24 mouse cellular contexts compared by ENCODE assay signal in the genomic region with DNA sequence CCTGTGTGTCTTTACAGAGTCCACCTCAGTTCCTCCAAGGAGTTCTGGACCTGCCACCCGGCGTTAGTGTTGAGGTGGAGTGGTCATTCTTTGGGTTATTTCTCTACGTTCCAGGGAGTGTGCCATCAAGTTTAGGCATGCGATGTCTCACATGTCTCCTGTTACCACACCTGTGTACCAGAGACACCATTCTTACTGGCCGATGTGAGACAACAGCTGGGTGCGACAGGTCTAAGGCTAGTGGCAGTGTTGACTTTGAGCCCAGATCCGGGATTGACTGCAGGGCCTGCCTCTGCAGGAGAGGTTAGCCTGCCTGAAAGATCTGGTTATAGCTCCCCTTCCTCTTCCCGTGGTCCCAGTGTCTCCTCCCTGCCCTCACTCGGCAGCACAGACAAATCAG. TPM values are rescaled to one million over a fixed set of nuclear protein-coding genes. Genes with fewer than 3 reads are reported as not detected.
DNase-seq lines count a peak whose midpoint lies in the region; ATAC-seq and TF ChIP-seq lines count a peak whose summit lies in the region.
"Had no signal": no experiment of that assay in that cellular context is flagged by ENCODE, and none has a peak within 500 bp of the region (broad histone marks: within the 10 kb centered on the region; RNA-seq: fewer than 3 reads in every experiment).

No protein-coding gene starts in this region.

- DNase-seq in forebrain, embryonic 10.5 days (ENCODE audit: extremely low spot score, low spot score), result no peak
- DNase-seq in kidney, adult 2 months, result no peak
- no peak for DNase-seq in midbrain, postnatal 0 days (ENCODE audit: low spot score)
- DNase-seq in left cerebral cortex, postnatal 14 days (ENCODE audit: low spot score in 2 of 2), result no peak
- DNase-seq: adrenal gland, postnatal 14 days; cerebellum, adult 8-10 months; left cerebral cortex, postnatal 4 days; lung, adult 18-20 months; lung, postnatal 10 days; midbrain, embryonic 14.5 days; retina, postnatal 1 day; right cerebral cortex, postnatal 25 days; spleen, adult 18-20 months; thymus, postnatal 36 days had no signal

- H3K36me3 ChIP-seq in forebrain, embryonic 10.5 days (replicated peaks), result peaks cover 37% of the 10 kb centered on the region
- H3K36me3 ChIP-seq in forebrain, embryonic 16.5 days (ENCODE audit: control insufficient read depth, insufficient read depth), result peaks cover 7% of the 10 kb centered on the region
- H3K36me3 ChIP-seq in kidney, adult 2 months (ENCODE audit: control insufficient read depth, insufficient read depth, low read length), result no peaks in the 10 kb centered on the region
- H3K36me3 ChIP-seq in kidney, embryonic 14.5 days (ENCODE audit: control insufficient read depth, insufficient read depth, low read length), result peaks cover 22% of the 10 kb centered on the region
- peaks cover 27% of the 10 kb centered on the region for H3K36me3 ChIP-seq in midbrain, embryonic 12.5 days
- H3K36me3 ChIP-seq in midbrain, postnatal 0 days (ENCODE audit: insufficient read depth, low read length), result peaks cover 19% of the 10 kb centered on the region

- TF ChIP-seq POLR2A in kidney, adult 2 months (IDR thresholded peaks at IDR 0.05; ENCODE audit: low read depth, low read length), result no peak

- no peak overlapping the region for H3K4me3 ChIP-seq in forebrain, embryonic 10.5 days
- no peak overlapping the region for H3K4me3 ChIP-seq in forebrain, embryonic 16.5 days (replicated peaks; ENCODE audit: low read length)
- H3K4me3 ChIP-seq in kidney, adult 2 months (ENCODE audit: insufficient read depth, low read depth, low read length), result no peak overlapping the region
- H3K4me3 ChIP-seq in kidney, embryonic 14.5 days (ENCODE audit: low read length), result no peak overlapping the region
- H3K4me3 ChIP-seq in midbrain, embryonic 12.5 days, result no peak overlapping the region
- no peak overlapping the region for H3K4me3 ChIP-seq in midbrain, postnatal 0 days (ENCODE audit: low read depth, low read length)
- H3K4me3 ChIP-seq: forebrain, embryonic 12.5 days; heart, embryonic 10.5 days; hindbrain, embryonic 13.5 days; neural tube, embryonic 13.5 days had no signal

- H3K27me3 ChIP-seq in forebrain, embryonic 10.5 days (ENCODE audit: poor library complexity, severe bottlenecking), result no peaks in the 10 kb centered on the region
- no peaks in the 10 kb centered on the region for H3K27me3 ChIP-seq in forebrain, embryonic 16.5 days (replicated peaks; ENCODE audit: control insufficient read depth, insufficient read depth, low read length)
- H3K27me3 ChIP-seq in kidney, adult 2 months (replicated peaks; ENCODE audit: control insufficient read depth, insufficient read depth, low read length), result no peaks in the 10 kb centered on the region
- no peaks in the 10 kb centered on the region for H3K27me3 ChIP-seq in kidney, embryonic 14.5 days (ENCODE audit: control insufficient read depth, insufficient read depth, low read length)
- no peaks in the 10 kb centered on the region for H3K27me3 ChIP-seq in midbrain, embryonic 12.5 days
- H3K27me3 ChIP-seq in midbrain, postnatal 0 days (ENCODE audit: insufficient read depth, low read length), result no peaks in the 10 kb centered on the region
- H3K27me3 ChIP-seq: forebrain, embryonic 12.5 days; hindbrain, embryonic 13.5 days; neural tube, embryonic 13.5 days had no signal

- H3K27ac ChIP-seq in forebrain, embryonic 10.5 days, result peak overlapping the region; percentile 86
- no peak overlapping the region for H3K27ac ChIP-seq in forebrain, embryonic 16.5 days (ENCODE audit: low read length)
- peak overlapping the region; percentile 79 for H3K27ac ChIP-seq in kidney, adult 2 months (ENCODE audit: insufficient read depth, low read depth, low read length)
- H3K27ac ChIP-seq in kidney, embryonic 14.5 days (ENCODE audit: low read depth, low read length), result no peak overlapping the region
- no peak overlapping the region for H3K27ac ChIP-seq in midbrain, embryonic 12.5 days (replicated peaks)
- no peak overlapping the region for H3K27ac ChIP-seq in midbrain, postnatal 0 days (ENCODE audit: low read depth, low read length)
- H3K27ac ChIP-seq: forebrain, embryonic 12.5 days; heart, embryonic 10.5 days; hindbrain, embryonic 13.5 days; neural tube, embryonic 13.5 days had no signal

- H3K4me2 ChIP-seq in forebrain, embryonic 16.5 days (ENCODE audit: low read length), result no peak overlapping the region
- no peak overlapping the region for H3K4me2 ChIP-seq in kidney, embryonic 14.5 days (replicated peaks; ENCODE audit: low read depth, low read length)
- H3K4me2 ChIP-seq in midbrain, embryonic 12.5 days (replicated peaks), result no peak overlapping the region
- no peak overlapping the region for H3K4me2 ChIP-seq in midbrain, postnatal 0 days (ENCODE audit: low read depth, low read length, poor library complexity, severe bottlenecking)
- H3K4me2 ChIP-seq: forebrain, embryonic 12.5 days; hindbrain, embryonic 13.5 days; neural tube, embryonic 13.5 days had no signal

- no peak for TF ChIP-seq CTCF in kidney, adult 2 months (conservative IDR thresholded peaks at IDR 0.05; ENCODE audit: insufficient read depth, insufficient read length, low read depth, low read length)
- TF ChIP-seq CTCF in midbrain, postnatal 0 days (IDR thresholded peaks at IDR 0.05), result no peak

- no peak for ATAC-seq in forebrain, embryonic 16.5 days
- no peak for ATAC-seq in kidney, embryonic 14.5 days (ENCODE audit: low FRiP score, low TSS enrichment)
- ATAC-seq in midbrain, embryonic 12.5 days (ENCODE audit: low FRiP score, low read depth), result no peak
- no peak; the same call in 1 of the 2 replicates for ATAC-seq in midbrain, postnatal 0 days (ENCODE audit: low FRiP score)
- ATAC-seq in megakaryocyte, adult 5-6 weeks (ENCODE audit: poor library complexity, severe bottlenecking), result no peak
- ATAC-seq: CD4-positive, CD25-positive, alpha-beta regulatory T cell, adult 4 months; inflammation-experienced regulatory T-cells, adult 6 months had no signal

- WGBS in forebrain, embryonic 10.5 days, result 82% methylated on average over 9 of the region's 9 CpGs
- WGBS in forebrain, embryonic 16.5 days, result 83% methylated on average over 9 of the region's 9 CpGs
- WGBS in kidney, adult 2 months, result 64% methylated on average over 9 of the region's 9 CpGs
- 73% methylated on average over 9 of the region's 9 CpGs for WGBS in kidney, embryonic 14.5 days
- WGBS in midbrain, embryonic 12.5 days, result 81% methylated on average over 9 of the region's 9 CpGs
- WGBS in midbrain, postnatal 0 days, result 81% methylated on average over 9 of the region's 9 CpGs

- peaks cover 35% of the 10 kb centered on the region for H3K4me1 ChIP-seq in forebrain, embryonic 10.5 days
- peaks cover 10% of the 10 kb centered on the region; the same call in 1 of the 2 replicates for H3K4me1 ChIP-seq in forebrain, embryonic 16.5 days (replicated peaks; ENCODE audit: control insufficient read depth, insufficient read depth, low read length)
- H3K4me1 ChIP-seq in kidney, adult 2 months (ENCODE audit: control insufficient read depth, insufficient read depth, low read length), result peaks cover 26% of the 10 kb centered on the region
- H3K4me1 ChIP-seq in kidney, embryonic 14.5 days (ENCODE audit: control insufficient read depth, insufficient read depth, low read length), result no peaks in the 10 kb centered on the region
- H3K4me1 ChIP-seq in midbrain, embryonic 12.5 days, result peaks cover 12% of the 10 kb centered on the region
- no peaks in the 10 kb centered on the region for H3K4me1 ChIP-seq in midbrain, postnatal 0 days (ENCODE audit: insufficient read depth, low read length)

- peaks cover 6% of the 10 kb centered on the region; the same call in 1 of the 2 replicates for H3K9me3 ChIP-seq in forebrain, embryonic 10.5 days
- no peaks in the 10 kb centered on the region for H3K9me3 ChIP-seq in forebrain, embryonic 16.5 days (ENCODE audit: control insufficient read depth, low read length)
- no peaks in the 10 kb centered on the region for H3K9me3 ChIP-seq in kidney, embryonic 14.5 days (ENCODE audit: control insufficient read depth, low read length)
- 0 out of 2 replicates have a peak, but pooled peaks cover 5% of the 10 kb centered on the region for H3K9me3 ChIP-seq in midbrain, embryonic 12.5 days
- H3K9me3 ChIP-seq in midbrain, postnatal 0 days (ENCODE audit: low read length), result no peaks in the 10 kb centered on the region
- H3K9me3 ChIP-seq: heart, embryonic 10.5 days; hindbrain, embryonic 13.5 days; neural tube, embryonic 13.5 days had no signal

- no peak overlapping the region for H3K9ac ChIP-seq in forebrain, embryonic 16.5 days (replicated peaks; ENCODE audit: low read depth, low read length)
- H3K9ac ChIP-seq in kidney, embryonic 14.5 days (ENCODE audit: low read depth, low read length), result no peak overlapping the region
- H3K9ac ChIP-seq in midbrain, embryonic 12.5 days (replicated peaks), result 0 out of 2 replicates have a peak overlapping the region, but pooled peaks have one; percentile 8
- no peak overlapping the region for H3K9ac ChIP-seq in midbrain, postnatal 0 days (replicated peaks; ENCODE audit: low read length, poor library complexity, severe bottlenecking)

- intact Hi-C loops in left cerebral cortex, postnatal 14 days (cut with DNase I), result no loop called here

RNA-seq across cellular contexts. Expression of a gene that starts 36.8 kb away (rescaled TPM):
- 7.9 and 8.8 TPM in 2 replicates for polyA plus RNA-seq in forebrain, embryonic 10.5 days (2016; fragmentation: Nextera tagmentation; extraction: Ambion mirVana)
- 30.4 and 34.9 TPM in 2 replicates for polyA plus RNA-seq in forebrain, embryonic 16.5 days (2015; fragmentation: Nextera tagmentation; extraction: Ambion mirVana)
- 6.0 and 6.3 TPM in 2 replicates for polyA plus RNA-seq in kidney, adult 2 months (2012; rRNA removed)
- 5.5 and 6.2 TPM in 2 replicates for polyA plus RNA-seq in kidney, embryonic 14.5 days (2014; fragmentation: Nextera tagmentation; extraction: Ambion mirVana)
- polyA plus RNA-seq in midbrain, embryonic 12.5 days (2016; fragmentation: Nextera tagmentation; extraction: Ambion mirVana), result 35.4 and 36.8 TPM in 2 replicates
- total RNA-seq in midbrain, postnatal 0 days (2014; rRNA removed), result 115 and 152 TPM in 2 replicates
- 35.4 and 36.3 TPM in 2 replicates for polyA plus RNA-seq in midbrain, postnatal 0 days (2015; fragmentation: Nextera tagmentation; extraction: Ambion mirVana)
- total RNA-seq in megakaryocyte, adult 5-6 weeks (2015), result 4.9 and 6.9 TPM in 2 replicates
- 5.3 and 7.8 TPM in 2 replicates for total RNA-seq in megakaryocyte, adult 5-6 weeks (2017)
- 100 to 1,000 TPM; 128 to 132 TPM for total RNA-seq in left cerebral cortex, postnatal 14 days (2021)

RNA-seq across cellular contexts. Expression of a gene that starts 38.3 kb away (rescaled TPM):
- polyA plus RNA-seq in forebrain, embryonic 10.5 days (2016; fragmentation: Nextera tagmentation; extraction: Ambion mirVana), result 49.9 TPM in 2 replicates
- polyA plus RNA-seq in forebrain, embryonic 16.5 days (2015; fragmentation: Nextera tagmentation; extraction: Ambion mirVana), result 13.3 and 13.4 TPM in 2 replicates
- polyA plus RNA-seq in kidney, adult 2 months (2012; rRNA removed), result 56.1 and 73.7 TPM in 2 replicates
- 1.4 and 2.3 TPM in 2 replicates for polyA plus RNA-seq in kidney, embryonic 14.5 days (2014; fragmentation: Nextera tagmentation; extraction: Ambion mirVana)
- 94.9 and 101 TPM in 2 replicates for polyA plus RNA-seq in midbrain, embryonic 12.5 days (2016; fragmentation: Nextera tagmentation; extraction: Ambion mirVana)
- 7.0 and 7.1 TPM in 2 replicates for total RNA-seq in midbrain, postnatal 0 days (2014; rRNA removed)
- polyA plus RNA-seq in midbrain, postnatal 0 days (2015; fragmentation: Nextera tagmentation; extraction: Ambion mirVana), result 9.9 TPM in 2 replicates
- total RNA-seq in megakaryocyte, adult 5-6 weeks (2015), result 23.9 and 24.2 TPM in 2 replicates
- 14.3 and 16.7 TPM in 2 replicates for total RNA-seq in megakaryocyte, adult 5-6 weeks (2017)
- 1 to 10 TPM; 1.6 to 1.7 TPM for total RNA-seq in left cerebral cortex, postnatal 14 days (2021)

RNA-seq across cellular contexts. Expression of a gene that starts 55.8 kb away (rescaled TPM):
- polyA plus RNA-seq in forebrain, embryonic 10.5 days (2016; fragmentation: Nextera tagmentation; extraction: Ambion mirVana), result 0.30 and 0.33 TPM in 2 replicates
- polyA plus RNA-seq in forebrain, embryonic 16.5 days (2015; fragmentation: Nextera tagmentation; extraction: Ambion mirVana), result 2.7 and 3.4 TPM in 2 replicates
- 15.7 and 17.7 TPM in 2 replicates for polyA plus RNA-seq in kidney, adult 2 months (2012; rRNA removed)
- polyA plus RNA-seq in kidney, embryonic 14.5 days (2014; fragmentation: Nextera tagmentation; extraction: Ambion mirVana), result 1.3 and 1.4 TPM in 2 replicates
- 5.2 and 5.4 TPM in 2 replicates for polyA plus RNA-seq in midbrain, embryonic 12.5 days (2016; fragmentation: Nextera tagmentation; extraction: Ambion mirVana)
- 29.5 and 31.1 TPM in 2 replicates for total RNA-seq in midbrain, postnatal 0 days (2014; rRNA removed)
- polyA plus RNA-seq in midbrain, postnatal 0 days (2015; fragmentation: Nextera tagmentation; extraction: Ambion mirVana), result 12.4 and 14.8 TPM in 2 replicates
- total RNA-seq in megakaryocyte, adult 5-6 weeks (2015), result not detected in 2 replicates
- total RNA-seq in megakaryocyte, adult 5-6 weeks (2017), result not detected in 2 replicates
- 10 to 100 TPM; 13.1 to 16.8 TPM for total RNA-seq in left cerebral cortex, postnatal 14 days (2021)
- polyA plus RNA-seq: inflammation-experienced regulatory T-cells, adult 6 months had no signal

Comparison
In these comparisons a context has a peak if more than half of its experiments do, and no peak if none do; other contexts are left out.
1. H3K27ac ChIP-seq: peak in forebrain, embryonic 10.5 days (single experiment) and kidney, adult 2 months (single experiment); none in forebrain, embryonic 16.5 days (single experiment), kidney, embryonic 14.5 days (single experiment), midbrain, embryonic 12.5 days (single experiment) and midbrain, postnatal 0 days (single experiment).